Mouse (Mus musculus): Measurements from ENCODE around the gene Chrd.

- TF ChIP-seq CTCF (IDR thresholded peaks at IDR 0.05; ENCODE audit: extremely low read depth, insufficient read depth, low read length) = no peak
- TF ChIP-seq POLR2A (IDR thresholded peaks at IDR 0.05; ENCODE audit: extremely low read depth, insufficient read depth, low read length) = no peak
Measured at GRCm38 (mm10) chr16:20735651-20736050, 2.7 kb downstream of the Chrd start.

Data from cortical plate, adult 2 months (tissue).